Mouse (Mus musculus): ENCODE results near the gene Taco1.
A peak's percentile ranks its signal among the peaks of the same experiment; 100 is the strongest.
"Not testable (repeated sequence)": the region's sequence is repeated elsewhere in the genome, so short reads cannot be mapped to it uniquely, and the experiment has no call there.

Taco1 gene

DNA sequence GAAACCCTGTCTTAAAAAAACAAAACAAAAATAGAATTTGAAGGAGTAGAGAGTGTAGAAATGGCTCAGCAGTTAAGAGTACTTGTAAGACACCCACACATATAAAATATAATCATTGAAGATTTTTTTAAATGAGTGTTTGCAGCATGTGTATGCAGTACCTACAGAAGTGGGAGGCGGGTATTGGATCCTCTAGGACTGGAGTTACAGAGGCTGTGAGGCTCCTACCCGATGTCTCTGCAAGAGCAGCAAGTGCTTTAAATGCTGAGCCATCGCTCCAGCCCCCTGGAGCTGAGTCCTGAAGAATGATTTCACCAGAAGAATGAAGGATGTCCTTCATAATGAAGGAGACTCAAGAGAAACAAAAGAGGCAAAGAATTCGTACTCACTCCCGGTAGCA, 2.1 kb upstream of the Taco1 start:
- no peak for DNase-seq (ENCODE audit: low spot score)

DNA sequence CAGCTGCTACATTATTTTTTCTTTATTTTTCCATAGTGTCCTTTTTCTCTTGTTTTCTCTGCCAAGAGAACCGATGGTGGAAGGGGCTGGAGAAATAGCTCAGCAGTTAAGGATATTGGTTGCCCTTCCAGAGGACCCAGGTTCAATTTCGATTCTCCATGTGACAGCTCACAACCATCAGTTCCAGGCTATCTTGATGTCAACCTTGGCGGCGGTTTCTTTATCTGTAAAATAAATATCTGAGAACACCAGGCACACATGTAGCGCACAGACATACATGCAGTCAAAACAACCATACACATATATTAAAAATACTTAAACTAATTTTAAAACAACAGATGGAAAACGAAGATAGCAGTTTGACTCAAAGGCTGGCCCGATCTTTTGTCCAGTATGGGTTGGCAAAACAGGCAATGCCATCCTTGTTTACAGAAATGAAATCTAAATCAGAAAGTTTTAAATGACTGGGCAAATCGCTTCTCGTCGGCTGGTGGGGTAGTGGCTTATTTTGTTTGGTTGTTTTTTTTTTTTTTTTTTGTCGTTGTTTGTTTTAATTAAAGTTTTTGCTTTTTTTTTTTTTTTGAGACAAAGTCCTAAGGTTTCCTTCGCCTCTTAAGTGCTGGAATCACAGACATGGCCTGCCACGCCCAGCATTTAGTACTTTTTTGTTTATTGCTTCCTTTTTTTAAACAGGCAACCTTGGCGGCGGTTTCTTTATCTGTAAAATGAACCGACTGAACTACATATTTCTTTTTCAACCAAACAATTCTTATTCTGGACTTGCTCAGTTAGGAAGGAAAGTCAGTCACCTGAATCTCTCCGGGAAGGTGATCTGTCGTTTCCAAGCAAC, 563 bp upstream of the Taco1 start:
- DNase-seq (ENCODE audit: low spot score): no peak

DNA sequence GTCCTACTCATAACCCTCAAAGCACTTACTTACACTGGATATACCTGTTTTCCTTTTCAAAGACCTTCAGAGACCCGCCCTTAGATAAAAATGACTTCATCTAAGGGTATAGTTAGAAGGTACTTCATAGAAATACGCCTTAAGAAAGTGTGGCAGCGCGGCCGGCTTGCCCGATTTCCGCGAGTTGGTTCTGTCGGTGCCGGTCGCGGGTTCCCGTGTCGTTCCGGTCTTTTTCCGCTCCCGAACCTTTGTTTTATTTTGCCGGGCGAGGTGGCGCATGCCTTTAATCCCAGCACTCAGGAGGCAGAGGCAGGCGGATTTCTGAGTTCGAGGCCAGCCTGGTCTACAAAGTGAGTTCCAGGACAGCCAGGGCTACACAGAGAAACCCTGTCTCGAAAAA, 755 bp downstream of the Taco1 start:
- not testable (repeated sequence) for DNase-seq (ENCODE audit: low spot score)

GRCm38 (mm10) chr11:106073774-106074173, 7.9 kb downstream of the Taco1 start:
- no peak for DNase-seq (ENCODE audit: low spot score)

- no peak for DNase-seq (ENCODE audit: low spot score)
Measured at GRCm38 (mm10) chr11:106076321-106076720, 10.5 kb downstream of the Taco1 start.

DNA sequence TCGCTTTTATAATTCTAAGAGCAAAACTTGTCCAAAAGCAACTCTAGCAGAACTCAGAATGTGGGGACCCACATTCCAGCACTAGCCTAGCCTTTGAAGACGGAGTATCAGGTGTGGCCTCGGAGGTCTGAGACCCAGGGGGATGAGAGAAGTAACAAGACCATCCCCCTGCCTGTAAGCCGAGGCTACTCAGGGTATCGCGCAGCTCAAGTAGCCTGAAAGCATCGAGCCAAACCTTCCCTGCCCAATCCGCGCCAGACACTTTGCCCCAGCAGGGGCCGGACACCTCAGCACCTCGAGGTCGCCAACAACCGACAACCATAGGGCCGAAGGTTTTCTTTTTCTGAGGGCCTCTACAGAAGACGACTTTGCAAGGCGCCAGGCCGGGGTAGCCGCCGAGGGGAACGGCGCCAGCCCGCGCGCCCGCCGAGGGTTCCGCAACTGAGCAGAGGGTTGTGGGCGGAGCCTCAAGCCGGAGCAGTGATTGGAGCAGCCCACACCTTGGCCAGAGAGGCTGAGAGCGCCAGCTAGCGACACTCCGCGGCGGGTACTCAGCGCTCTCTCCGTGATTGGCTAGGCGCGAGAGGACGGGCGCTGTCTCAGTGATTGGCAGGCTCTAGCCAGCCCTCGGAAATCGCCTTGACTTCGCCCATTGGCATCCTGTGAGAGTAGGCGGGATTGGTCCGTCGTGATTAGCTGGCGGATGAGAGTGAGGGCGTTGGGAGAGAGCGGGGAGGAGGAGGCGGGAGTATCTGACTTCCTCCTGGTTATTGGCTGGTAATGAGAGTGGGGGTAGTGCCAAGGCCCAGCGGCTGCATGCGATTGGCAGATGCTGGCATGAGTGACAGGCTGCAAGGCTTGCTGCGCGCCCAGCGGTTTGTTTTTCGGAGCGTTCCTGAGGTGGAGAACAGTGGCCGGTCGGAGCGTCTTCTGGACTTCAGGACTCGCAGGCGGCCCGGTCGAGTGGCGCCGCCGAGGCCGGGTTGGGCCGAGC, 18.1 kb downstream of the Taco1 start, which contains the start of gene Map3k3:
TSS of gene Map3k3 (plus strand) at position 906 of the 994 bp plus-strand sequence.
- peak; percentile 100 for DNase-seq (ENCODE audit: low spot score)

DNA sequence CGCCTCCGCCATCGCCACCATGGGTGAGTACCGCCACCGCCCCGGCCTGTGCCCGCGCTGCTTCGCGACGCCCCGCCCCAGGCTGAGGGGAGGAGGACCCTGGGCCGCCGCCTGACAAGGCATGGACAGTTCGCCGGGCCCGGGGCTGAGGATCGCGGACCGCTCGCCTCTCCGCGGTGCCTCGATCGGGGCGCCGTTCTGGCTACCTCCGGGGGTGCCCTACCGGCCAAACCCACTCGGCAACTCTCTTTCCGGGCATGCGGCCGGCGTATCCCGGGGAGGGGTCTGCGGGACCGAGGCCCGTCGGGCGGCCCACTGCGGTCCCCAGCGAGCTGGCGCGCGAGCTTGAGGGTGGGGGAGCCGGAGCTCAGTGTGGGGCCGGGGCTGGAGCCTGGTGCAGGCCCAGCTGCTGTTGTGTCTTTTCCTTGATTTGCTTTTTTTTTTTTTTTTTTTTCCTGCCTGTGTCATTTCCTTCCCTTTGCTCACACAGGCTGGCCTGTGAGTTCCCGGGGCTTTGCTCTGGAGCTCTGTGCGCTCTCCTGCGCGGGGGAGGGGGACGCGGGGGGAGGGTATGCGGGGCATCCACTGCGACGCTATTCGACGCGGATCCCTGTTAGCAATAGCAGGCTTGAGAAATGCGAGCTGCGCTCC, 19.2 kb downstream of the Taco1 start:
- DNase-seq (ENCODE audit: low spot score): peak; percentile 63

DNA sequence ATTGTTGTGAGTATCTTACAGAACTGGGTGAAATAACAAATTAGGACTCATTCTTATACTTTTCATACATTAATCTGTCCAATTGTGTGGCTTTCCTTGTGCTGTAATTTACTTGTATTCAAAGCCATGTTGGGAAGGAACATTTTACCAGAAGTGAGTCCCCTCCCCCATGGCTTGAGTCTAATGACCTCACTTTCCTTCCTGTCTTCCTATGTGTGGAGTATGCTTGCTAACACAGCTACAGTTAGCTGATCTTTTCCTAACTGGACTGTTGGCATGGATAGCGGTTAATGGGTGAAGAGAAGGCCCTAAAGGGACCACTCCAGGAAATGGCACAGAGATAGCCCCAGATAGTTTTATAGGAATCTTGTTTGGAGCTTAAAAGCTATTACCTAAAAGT, 32.4 kb downstream of the Taco1 start:
- no peak for DNase-seq (ENCODE audit: low spot score)

GRCm38 (mm10) chr11:106102866-106103265, 37.0 kb downstream of the Taco1 start:
- no peak for DNase-seq (ENCODE audit: low spot score)

DNA sequence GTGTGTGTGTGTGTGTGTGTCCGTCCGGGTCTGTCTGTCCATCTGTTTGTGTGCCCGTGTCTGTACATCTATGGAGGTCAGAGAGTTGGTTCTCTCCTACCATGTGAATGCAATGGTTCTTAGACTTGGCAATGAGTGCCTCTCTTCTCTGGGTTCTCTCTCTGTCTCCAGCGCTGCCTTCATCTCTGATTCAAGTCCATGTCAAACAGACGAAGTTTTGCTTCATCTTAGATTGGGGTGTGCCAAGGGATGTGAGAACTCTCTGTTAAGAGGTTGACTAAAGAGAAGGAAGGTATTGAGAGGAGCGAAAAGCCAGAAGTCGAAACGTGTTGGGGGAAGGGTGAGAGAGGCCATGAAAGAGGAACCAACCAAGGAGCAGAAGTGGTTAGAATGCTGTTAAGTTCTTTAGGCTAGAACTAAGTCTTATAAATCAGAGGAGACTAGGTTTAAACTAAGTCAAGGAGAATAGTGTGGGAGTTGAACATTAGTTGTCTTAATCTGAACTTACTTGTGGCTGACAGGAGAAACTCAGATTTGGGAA, 40.3 kb downstream of the Taco1 start:
- no peak for DNase-seq (ENCODE audit: low spot score)

GRCm38 (mm10) chr11:106111688-106112087, 45.8 kb downstream of the Taco1 start:
- DNase-seq (ENCODE audit: low spot score): no peak

- no peak for DNase-seq (ENCODE audit: low spot score)
Measured at GRCm38 (mm10) chr11:106122221-106122620, 56.4 kb downstream of the Taco1 start.

GRCm38 (mm10) chr11:106122736-106123135, 56.9 kb downstream of the Taco1 start:
- no peak for DNase-seq (ENCODE audit: low spot score)

Measured in ovary, adult 18-20 months (tissue).